Mouse (Mus musculus) myocyte (in vitro differentiated cells): Measurements from ENCODE around the gene Ano10.

Experiments used
- E2F4 ChIP-seq: IDR thresholded peaks from one replicate; pipeline ENCODE4 v1.6.1; 2011; ENCODE audit warnings: mild to moderate bottlenecking, control low read depth, moderate library complexity; ENCODE audit not compliant: insufficient read depth
- MAX ChIP-seq: IDR thresholded peaks from one replicate; pipeline ENCODE4 v1.6.1; 2011; ENCODE audit warnings: low read depth, mild to moderate bottlenecking, control low read depth
- POLR2A ChIP-seq: IDR thresholded peaks from one replicate; pipeline ENCODE4 v1.6.1; 2011; ENCODE audit warnings: low read depth, mild to moderate bottlenecking, control low read depth, moderate library complexity; ENCODE audit not compliant: insufficient read length
- REST ChIP-seq: IDR thresholded peaks from one replicate; pipeline ENCODE4 v1.6.1; 2011; ENCODE audit warnings: mild to moderate bottlenecking, control low read depth, moderate library complexity; ENCODE audit not compliant: insufficient read depth, insufficient read length
- TCF12 ChIP-seq: IDR thresholded peaks from one replicate; pipeline ENCODE4 v1.6.1; 2011; ENCODE audit warnings: mild to moderate bottlenecking, control low read depth; ENCODE audit not compliant: poor library complexity, insufficient read depth, severe bottlenecking
- USF1 ChIP-seq: IDR thresholded peaks from one replicate; pipeline ENCODE4 v1.6.1; 2011; ENCODE audit warnings: low read depth, mild to moderate bottlenecking, control low read depth, moderate library complexity

DNA sequence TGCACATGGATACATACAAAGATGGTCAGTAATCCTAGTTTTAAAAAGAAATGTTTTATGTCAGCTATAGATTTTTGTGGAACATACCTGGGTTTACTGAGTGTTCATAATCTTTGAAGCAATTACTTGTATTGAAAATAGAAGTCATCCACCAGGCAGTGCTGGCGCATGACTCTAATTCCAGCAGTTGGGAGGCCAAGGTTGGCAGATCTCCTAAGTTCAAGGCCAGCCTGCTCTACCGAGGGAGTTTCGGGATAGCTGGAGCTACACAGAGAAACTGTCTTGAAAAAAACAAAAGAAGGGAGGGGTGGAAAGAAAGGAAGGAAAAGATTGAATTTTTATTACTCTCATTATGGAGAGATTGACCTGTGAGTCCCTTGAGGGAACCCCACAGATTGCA, 145.9 kb downstream of the Ano10 start:
- TF ChIP-seq MAX (no peak), POLR2A (no peak), TCF12 (no peak), REST (no peak), USF1 (no peak), E2F4 (no peak)
